Comparison of ENCODE assay signal across 24 mouse cellular contexts in genomic region chr15:94517913-94518491, GRCm38 (mm10). TPM values are rescaled to one million over a fixed set of nuclear protein-coding genes. Genes with fewer than 3 reads are reported as not detected.
A peak's percentile ranks its signal among the peaks of the same experiment; 100 is the strongest.
DNase-seq lines count a peak whose midpoint lies in the region; ATAC-seq lines count a peak whose summit lies in the region.
"Had no signal": no experiment of that assay in that cellular context is flagged by ENCODE, and none has a peak within 500 bp of the region (broad histone marks: within the 10 kb centered on the region; RNA-seq: fewer than 3 reads in every experiment).

No protein-coding gene starts in this region.

- no peak overlapping the region for H3K9ac ChIP-seq in heart, embryonic 14.5 days (ENCODE audit: low read length)
- H3K9ac ChIP-seq: embryonic facial prominence, embryonic 13.5 days; forebrain, embryonic 12.5 days; hindbrain, embryonic 14.5 days; intestine, embryonic 15.5 days had no signal

- no peak for ATAC-seq in heart, embryonic 14.5 days (ENCODE audit: insufficient number of reproducible peaks, insufficient read depth, low FRiP score, low read depth)
- ATAC-seq: CD4-positive, CD25-positive, alpha-beta regulatory T cell, adult 4 months; forebrain, embryonic 16.5 days; intestine, embryonic 15.5 days; Patski had no signal

- H3K27me3 ChIP-seq in heart, embryonic 14.5 days (ENCODE audit: control insufficient read depth, insufficient read depth, low read length) = no peaks in the 10 kb centered on the region
- no peaks in the 10 kb centered on the region for H3K27me3 ChIP-seq in heart, embryonic 10.5 days (ENCODE audit: insufficient read depth, poor library complexity, severe bottlenecking)
- H3K27me3 ChIP-seq: embryonic facial prominence, embryonic 13.5 days; forebrain, embryonic 12.5 days; intestine, embryonic 15.5 days; Patski had no signal

- 0 out of 2 replicates have a peak overlapping the region, but pooled peaks have one; percentile 18 for H3K4me2 ChIP-seq in heart, embryonic 14.5 days (ENCODE audit: low read length)
- H3K4me2 ChIP-seq: embryonic facial prominence, embryonic 13.5 days; forebrain, embryonic 12.5 days; hindbrain, embryonic 14.5 days; intestine, embryonic 15.5 days had no signal

- WGBS in heart, embryonic 14.5 days = 62% methylated on average over 16 of the region's 16 CpGs
- WGBS in heart, embryonic 10.5 days = 69% methylated on average over 16 of the region's 16 CpGs

- H3K27ac ChIP-seq in heart, embryonic 14.5 days (replicated peaks in 1 of 2; ENCODE audit: control insufficient read depth in 1 of 2, insufficient read depth in 1 of 2, low read depth in 2 of 2, low read length in 2 of 2) = no peak overlapping the region
- no peak overlapping the region for H3K27ac ChIP-seq in heart, embryonic 10.5 days
- H3K27ac ChIP-seq in brown adipose tissue, adult 24 weeks (replicated peaks; ENCODE audit: low read depth, low read length) = no peak overlapping the region
- H3K27ac ChIP-seq: embryonic facial prominence, embryonic 13.5 days; forebrain, embryonic 12.5 days; hindbrain, embryonic 10.5 days; hindbrain, embryonic 14.5 days; intestine, embryonic 15.5 days had no signal

- H3K9me3 ChIP-seq in heart, embryonic 14.5 days (ENCODE audit: control insufficient read depth, low read length) = no peaks in the 10 kb centered on the region
- H3K9me3 ChIP-seq in heart, embryonic 10.5 days = no peaks in the 10 kb centered on the region
- H3K9me3 ChIP-seq: embryonic facial prominence, embryonic 13.5 days; forebrain, embryonic 12.5 days; intestine, embryonic 15.5 days had no signal

- H3K36me3 ChIP-seq in heart, embryonic 14.5 days (ENCODE audit: control insufficient read depth, insufficient read depth, low read length) = no peaks in the 10 kb centered on the region
- peaks cover 3% of the 10 kb centered on the region; the same call in 1 of the 2 replicates for H3K36me3 ChIP-seq in heart, embryonic 10.5 days
- H3K36me3 ChIP-seq: forebrain, embryonic 12.5 days; intestine, embryonic 15.5 days had no signal

- H3K4me3 ChIP-seq in heart, embryonic 14.5 days (ENCODE audit: control insufficient read depth in 1 of 2, insufficient read depth in 1 of 2, low read depth in 1 of 2, low read length in 2 of 2) = no peak overlapping the region
- H3K4me3 ChIP-seq in heart, embryonic 10.5 days = no peak overlapping the region
- H3K4me3 ChIP-seq in brown adipose tissue, adult 24 weeks (ENCODE audit: insufficient read depth, low read depth, low read length) = peak overlapping the region; percentile 10; the same call in 1 of the 2 replicates
- H3K4me3 ChIP-seq: embryonic facial prominence, embryonic 13.5 days; forebrain, embryonic 12.5 days; hindbrain, embryonic 10.5 days; intestine, embryonic 15.5 days had no signal

- H3K4me1 ChIP-seq in heart, embryonic 14.5 days (ENCODE audit: control insufficient read depth in 2 of 2, insufficient read depth in 2 of 2, low read length in 2 of 2) = no peaks in the 10 kb centered on the region
- H3K4me1 ChIP-seq in heart, embryonic 10.5 days = no peaks in the 10 kb centered on the region
- H3K4me1 ChIP-seq in brown adipose tissue, adult 24 weeks (ENCODE audit: control insufficient read depth, insufficient read depth, insufficient read length, low read length) = no peaks in the 10 kb centered on the region
- H3K4me1 ChIP-seq: embryonic facial prominence, embryonic 13.5 days; forebrain, embryonic 12.5 days; hindbrain, embryonic 10.5 days; intestine, embryonic 15.5 days had no signal

- DNase-seq in adrenal gland, postnatal 10 days = peak; percentile 10
- DNase-seq in adrenal gland, adult 18-20 months (ENCODE audit: low spot score in 2 of 2) = no peak
- DNase-seq in heart, embryonic 10.5 days (ENCODE audit: low spot score) = no peak
- peak; percentile 39 for DNase-seq in ES-CJ7 (ENCODE audit: low read depth, low spot score)
- DNase-seq in left cerebral cortex, adult 8-10 months (ENCODE audit: low spot score in 2 of 2) = no peak
- DNase-seq: adrenal gland, postnatal 25 days; B cell, adult 2 months; cerebellum, adult 11-12 months; cerebellum, adult 9-10 months; cerebellum, postnatal 25 days; gastrocnemius, postnatal 25 days; heart, postnatal 14 days; kidney, adult 18-20 months had no signal

RNA-seq across cellular contexts. Expression of gene Pus7l, which starts 25.3 kb away (rescaled TPM):
- 1 to 10 TPM; 5.4 to 5.9 TPM for total RNA-seq in adrenal gland, postnatal 10 days (2021)
- total RNA-seq in adrenal gland, adult 18-20 months (2021) = 1 to 10 TPM; 3.4 to 3.6 TPM
- 4.1 and 4.5 TPM in 2 replicates for polyA plus RNA-seq in heart, embryonic 14.5 days (2014; fragmentation: Nextera tagmentation; extraction: Ambion mirVana)
- polyA plus RNA-seq in heart, embryonic 10.5 days (2016; fragmentation: Nextera tagmentation; extraction: Ambion mirVana) = 7.5 and 8.9 TPM in 2 replicates
- polyA plus RNA-seq in brown adipose tissue, adult 24 weeks (2012; ENCODE audit: insufficient read depth, insufficient read length, missing spikeins) = 1.7 TPM in 2 replicates
- 1 to 10 TPM; 2.4 to 5.7 (median 4.2) TPM for total RNA-seq in left cerebral cortex, adult 8-10 months (2022)

RNA-seq across cellular contexts. Expression of gene Irak4, which starts 25.4 kb away (rescaled TPM):
- 10 to 100 TPM; 14.1 to 14.2 TPM for total RNA-seq in adrenal gland, postnatal 10 days (2021)
- total RNA-seq in adrenal gland, adult 18-20 months (2021) = 10 to 100 TPM in 1 of 2 experiments, 1 to 10 TPM in 1; 9.8 to 11.1 TPM
- polyA plus RNA-seq in heart, embryonic 14.5 days (2014; fragmentation: Nextera tagmentation; extraction: Ambion mirVana) = 3.8 and 5.1 TPM in 2 replicates
- polyA plus RNA-seq in heart, embryonic 10.5 days (2016; fragmentation: Nextera tagmentation; extraction: Ambion mirVana) = 3.9 and 4.4 TPM in 2 replicates
- 5.7 and 6.0 TPM in 2 replicates for polyA plus RNA-seq in brown adipose tissue, adult 24 weeks (2012; ENCODE audit: insufficient read depth, insufficient read length, missing spikeins)
- 1 to 10 TPM; 2.2 to 2.8 (median 2.5) TPM for total RNA-seq in left cerebral cortex, adult 8-10 months (2022)

RNA-seq across cellular contexts. Expression of gene Adamts20, which starts 52.8 kb away (rescaled TPM):
- 1 to 10 TPM; 2.4 to 2.8 TPM for total RNA-seq in adrenal gland, postnatal 10 days (2021)
- total RNA-seq in adrenal gland, adult 18-20 months (2021) = 1 to 10 TPM; 1.7 to 2.3 TPM
- polyA plus RNA-seq in heart, embryonic 14.5 days (2014; fragmentation: Nextera tagmentation; extraction: Ambion mirVana) = 0.88 and 1.1 TPM in 2 replicates
- 0.87 and 2.4 TPM in 2 replicates for polyA plus RNA-seq in heart, embryonic 10.5 days (2016; fragmentation: Nextera tagmentation; extraction: Ambion mirVana)
- polyA plus RNA-seq in brown adipose tissue, adult 24 weeks (2012; ENCODE audit: insufficient read depth, insufficient read length, missing spikeins) = not detected in 2 replicates
- 1 to 10 TPM; 7.3 to 9.5 (median 8.8) TPM for total RNA-seq in left cerebral cortex, adult 8-10 months (2022)
- total RNA-seq: granulocyte monocyte progenitor cell, adult 5-6 weeks had no signal
- polyA plus RNA-seq: CD4-positive, CD25-positive, alpha-beta regulatory T cell, adult 4 months had no signal

Comparison
In these comparisons a context has a peak if more than half of its experiments do, and no peak if none do; other contexts are left out.
1. DNase-seq: peak in adrenal gland, postnatal 10 days (single experiment) and ES-CJ7 (single experiment); none in adrenal gland, adult 18-20 months (0 of 2), heart, embryonic 10.5 days (single experiment) and left cerebral cortex, adult 8-10 months (0 of 2).